Mouse (Mus musculus): Measurements from ENCODE around the gene Entpd7. TPM values are rescaled to one million over a fixed set of nuclear protein-coding genes. Genes with fewer than 3 reads are reported as not detected.

Entpd7 gene
- polyA plus RNA-seq, 1 experiment from 2014 or later = 13.7 TPM

DNA sequence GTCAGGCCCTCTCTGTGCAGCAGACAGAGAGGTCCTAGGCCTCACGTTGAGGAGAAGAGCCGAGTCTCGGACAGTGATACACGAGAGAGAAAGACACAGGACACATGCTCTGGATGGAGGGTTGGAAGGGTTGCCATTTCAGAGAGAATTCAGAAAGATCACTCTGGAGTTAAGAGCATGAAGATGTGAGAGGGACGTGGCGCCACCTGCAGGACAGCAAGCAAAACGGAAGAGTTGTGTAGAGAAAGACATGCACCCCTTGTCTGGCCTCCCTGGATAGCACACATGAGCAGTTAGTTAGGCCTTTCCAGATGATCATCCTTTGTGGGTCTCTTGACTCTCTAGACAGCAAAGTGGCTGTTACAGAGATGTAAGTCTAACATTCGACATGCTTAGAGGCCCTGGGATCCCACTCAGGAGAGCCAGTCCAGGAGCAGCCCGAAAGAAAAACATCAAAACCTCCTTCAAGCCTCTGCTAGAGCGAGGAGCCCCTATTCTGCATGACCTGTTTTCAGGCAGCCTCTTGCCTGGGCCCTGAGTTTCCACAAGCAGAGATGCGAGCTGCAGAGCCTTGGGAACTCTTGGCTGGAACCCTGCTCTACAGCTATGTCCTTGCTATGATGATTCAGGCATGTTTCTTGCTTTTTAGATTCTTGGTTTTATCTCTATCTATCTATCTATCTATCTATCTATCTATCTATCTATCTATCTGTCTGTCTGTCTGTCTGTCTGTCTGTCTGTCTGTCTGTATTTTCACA is 33.6 kb upstream of the Entpd7 start:
- Histone ChIP-seq H3K4me2 (ENCODE audit: low read depth, severe bottlenecking) (no peak overlapping the region), H3K9ac (ENCODE audit: low read length) (no peak overlapping the region), H3K4me1 (ENCODE audit: control insufficient read depth, insufficient read depth, low read length) (0 out of 2 replicates have a peak, but pooled peaks cover 5% of the 10 kb centered on the region), H3K27ac (replicated peaks; ENCODE audit: low read depth, low read length) (no peak overlapping the region), H3K9me3 (ENCODE audit: control insufficient read depth, low read length) (no peaks in the 10 kb centered on the region), H3K4me3 (ENCODE audit: low read depth, low read length) (no peak overlapping the region), H3K36me3 (ENCODE audit: control insufficient read depth, insufficient read depth, low read length) (no peaks in the 10 kb centered on the region), H3K27me3 (ENCODE audit: control insufficient read depth, insufficient read depth, low read length) (no peaks in the 10 kb centered on the region; the same call in 1 of the 2 replicates)
- WGBS = 42% methylated on average over 11 of the region's 11 CpGs
- DNase-seq (ENCODE audit: low spot score) (peak; percentile 78), ATAC-seq (ENCODE audit: insufficient number of reproducible peaks, low FRiP score, low TSS enrichment, low read depth) (no peak)

DNA sequence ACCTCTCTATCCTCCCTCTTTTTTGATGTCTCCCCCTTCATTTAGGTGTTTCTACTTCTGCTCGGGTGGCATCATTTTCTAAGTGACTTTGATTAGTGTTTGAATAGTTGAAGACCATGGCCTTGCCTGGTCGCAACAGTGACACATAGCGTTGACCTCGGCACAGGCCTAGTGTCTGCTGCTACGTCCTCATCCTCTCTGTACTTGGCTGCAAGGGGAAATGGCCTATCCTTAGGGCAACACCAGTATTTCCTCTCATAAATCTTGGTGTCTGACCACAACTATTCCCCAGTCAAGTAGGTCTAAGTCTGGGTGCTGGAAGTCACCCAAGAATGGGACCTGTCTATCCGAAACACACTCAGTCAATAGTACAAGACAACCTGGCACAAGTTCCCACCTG is 29.8 kb upstream of the Entpd7 start:
- no peaks in the 10 kb centered on the region for H3K9me3 ChIP-seq (ENCODE audit: control insufficient read depth, low read length)
- DNase-seq (ENCODE audit: low spot score) (no peak), ATAC-seq (ENCODE audit: insufficient number of reproducible peaks, low FRiP score, low TSS enrichment, low read depth) (no peak)
- 71% methylated on average over 6 of the region's 6 CpGs for WGBS
- no peak overlapping the region for H3K4me2 ChIP-seq (ENCODE audit: low read depth, severe bottlenecking)
- H3K27me3 ChIP-seq (ENCODE audit: control insufficient read depth, insufficient read depth, low read length) = no peaks in the 10 kb centered on the region; the same call in 1 of the 2 replicates
- H3K27ac ChIP-seq (replicated peaks; ENCODE audit: low read depth, low read length) = no peak overlapping the region
- no peak overlapping the region for H3K9ac ChIP-seq (ENCODE audit: low read length)
- peaks cover 8% of the 10 kb centered on the region; the same call in 1 of the 2 replicates for H3K36me3 ChIP-seq (ENCODE audit: control insufficient read depth, insufficient read depth, low read length)
- H3K4me3 ChIP-seq (ENCODE audit: low read depth, low read length) = no peak overlapping the region
- no peaks in the 10 kb centered on the region for H3K4me1 ChIP-seq (ENCODE audit: control insufficient read depth, insufficient read depth, low read length)

DNA sequence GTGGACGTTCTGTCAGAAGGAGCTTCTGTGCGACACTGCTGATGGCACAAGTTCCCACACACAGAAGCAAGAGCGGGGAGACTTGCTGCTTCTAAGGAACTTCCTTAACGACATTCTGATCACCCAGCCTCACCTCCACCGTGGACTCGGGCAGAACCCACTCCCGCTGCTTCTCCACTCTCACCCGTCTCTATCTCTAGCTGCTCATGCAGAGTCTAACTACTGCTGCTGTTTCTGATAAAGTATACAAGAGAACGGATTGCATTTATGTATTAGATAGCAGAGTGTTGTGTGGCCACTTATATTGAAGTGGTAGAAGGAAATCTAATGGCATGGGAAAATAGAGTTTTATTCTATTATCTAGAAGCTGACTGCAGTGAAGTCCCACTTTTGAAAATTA is 28.7 kb upstream of the Entpd7 start:
- Histone ChIP-seq H3K27me3 (ENCODE audit: control insufficient read depth, insufficient read depth, low read length) (no peaks in the 10 kb centered on the region), H3K9ac (ENCODE audit: low read length) (no peak overlapping the region), H3K27ac (replicated peaks; ENCODE audit: low read depth, low read length) (no peak overlapping the region), H3K4me3 (ENCODE audit: low read depth, low read length) (no peak overlapping the region), H3K9me3 (ENCODE audit: control insufficient read depth, low read length) (no peaks in the 10 kb centered on the region), H3K4me1 (ENCODE audit: control insufficient read depth, insufficient read depth, low read length) (no peaks in the 10 kb centered on the region), H3K36me3 (ENCODE audit: control insufficient read depth, insufficient read depth, low read length) (peaks cover 8% of the 10 kb centered on the region; the same call in 1 of the 2 replicates), H3K4me2 (ENCODE audit: low read depth, severe bottlenecking) (no peak overlapping the region)
- no peak for DNase-seq (ENCODE audit: low spot score)
- 76% methylated on average over 9 of the region's 9 CpGs for WGBS
- no peak for ATAC-seq (ENCODE audit: insufficient number of reproducible peaks, low FRiP score, low TSS enrichment, low read depth)

DNA sequence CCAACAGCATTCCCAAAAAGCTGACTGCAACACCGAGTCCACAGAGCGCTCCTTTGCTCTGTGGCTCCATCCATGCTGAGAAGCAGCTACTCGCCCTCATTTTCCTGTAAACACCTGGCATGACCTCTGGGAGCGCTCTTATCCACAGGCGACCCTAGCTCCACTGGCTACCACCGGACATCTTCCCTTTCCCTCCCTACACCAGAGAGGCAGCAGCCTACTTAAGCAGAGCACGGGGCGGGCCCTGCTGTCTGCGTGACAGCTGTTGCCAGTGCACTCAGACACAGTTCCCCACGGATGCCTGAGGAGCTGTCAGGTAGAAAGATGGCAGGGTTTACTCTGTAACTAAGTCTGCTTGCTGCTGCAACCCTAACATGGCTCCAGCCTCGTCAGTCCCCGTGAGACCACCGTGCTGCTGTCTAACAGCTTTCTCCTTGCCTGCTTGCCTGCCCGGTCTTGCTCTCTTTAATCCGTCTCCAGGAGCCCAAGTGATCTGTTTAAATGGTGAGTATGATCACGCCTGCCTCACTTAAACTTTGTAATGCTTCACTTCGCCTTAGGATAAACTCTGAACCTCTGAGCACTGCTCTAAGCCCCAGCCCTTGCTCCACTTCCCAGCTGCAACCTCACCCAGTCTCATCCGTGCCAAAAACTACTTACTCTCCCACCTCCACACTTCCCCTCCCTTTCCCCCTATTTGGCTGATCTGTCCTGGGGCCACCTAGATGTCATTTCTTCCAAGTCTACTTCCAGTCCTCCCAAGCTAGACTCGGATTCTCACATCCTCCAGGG is 27.1 kb upstream of the Entpd7 start:
- H3K36me3 ChIP-seq (ENCODE audit: control insufficient read depth, insufficient read depth, low read length) = peaks cover 8% of the 10 kb centered on the region; the same call in 1 of the 2 replicates
- no peaks in the 10 kb centered on the region for H3K9me3 ChIP-seq (ENCODE audit: control insufficient read depth, low read length)
- H3K9ac ChIP-seq (ENCODE audit: low read length) = no peak overlapping the region
- WGBS = 44% methylated on average over 19 of the region's 19 CpGs
- no peak overlapping the region for H3K27ac ChIP-seq (replicated peaks; ENCODE audit: low read depth, low read length)
- no peak for ATAC-seq (ENCODE audit: insufficient number of reproducible peaks, low FRiP score, low TSS enrichment, low read depth)
- H3K27me3 ChIP-seq (ENCODE audit: control insufficient read depth, insufficient read depth, low read length) = no peaks in the 10 kb centered on the region
- no peak overlapping the region for H3K4me3 ChIP-seq (ENCODE audit: low read depth, low read length)
- no peak overlapping the region for H3K4me2 ChIP-seq (ENCODE audit: low read depth, severe bottlenecking)
- H3K4me1 ChIP-seq (ENCODE audit: control insufficient read depth, insufficient read depth, low read length) = no peaks in the 10 kb centered on the region
- DNase-seq (ENCODE audit: low spot score) = peak; percentile 62

GRCm38 (mm10) chr19:43663471-43663870 is 26.0 kb upstream of the Entpd7 start:
- no peaks in the 10 kb centered on the region for H3K9me3 ChIP-seq (ENCODE audit: control insufficient read depth, low read length)
- WGBS = 82% methylated on average over 8 of the region's 8 CpGs
- H3K4me3 ChIP-seq (ENCODE audit: low read depth, low read length) = no peak overlapping the region
- H3K9ac ChIP-seq (ENCODE audit: low read length) = no peak overlapping the region
- H3K4me1 ChIP-seq (ENCODE audit: control insufficient read depth, insufficient read depth, low read length) = no peaks in the 10 kb centered on the region
- H3K36me3 ChIP-seq (ENCODE audit: control insufficient read depth, insufficient read depth, low read length) = peaks cover 8% of the 10 kb centered on the region; the same call in 1 of the 2 replicates
- no peak for DNase-seq (ENCODE audit: low spot score)
- no peak overlapping the region for H3K27ac ChIP-seq (replicated peaks; ENCODE audit: low read depth, low read length)
- ATAC-seq (ENCODE audit: insufficient number of reproducible peaks, low FRiP score, low TSS enrichment, low read depth) = no peak
- no peaks in the 10 kb centered on the region for H3K27me3 ChIP-seq (ENCODE audit: control insufficient read depth, insufficient read depth, low read length)
- H3K4me2 ChIP-seq (ENCODE audit: low read depth, severe bottlenecking) = no peak overlapping the region

DNA sequence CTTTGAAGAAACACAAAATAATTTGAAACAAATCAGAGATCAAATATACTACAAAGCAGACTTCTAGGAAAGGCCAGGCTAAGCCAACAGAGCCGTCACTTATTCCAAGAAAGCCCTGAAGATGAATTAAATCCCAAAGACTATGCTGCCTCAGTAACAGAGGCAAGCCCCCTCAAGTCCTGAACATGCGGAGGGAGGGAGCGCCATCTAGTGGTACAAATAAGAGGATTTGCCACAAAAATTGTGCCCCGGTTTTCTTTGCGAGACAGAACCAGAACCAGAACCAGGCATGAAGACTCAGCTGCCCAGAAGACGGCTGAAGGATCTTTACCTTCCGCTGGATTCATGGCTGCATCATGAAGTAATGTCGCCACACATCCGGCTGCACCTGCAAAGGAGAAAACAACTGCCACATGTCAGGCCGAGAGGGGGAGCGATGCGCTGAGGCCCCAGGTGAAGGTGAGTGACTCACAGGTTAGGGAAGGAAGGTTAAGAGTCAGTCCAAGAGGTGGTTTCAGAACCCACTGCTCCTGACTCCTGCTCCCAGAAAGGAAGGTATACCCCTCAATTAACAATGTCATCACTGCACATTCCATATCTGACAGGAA is 23.9 kb upstream of the Entpd7 start:
- 59% methylated on average over 12 of the region's 12 CpGs for WGBS
- DNase-seq (ENCODE audit: low spot score) = peak; percentile 58

DNA sequence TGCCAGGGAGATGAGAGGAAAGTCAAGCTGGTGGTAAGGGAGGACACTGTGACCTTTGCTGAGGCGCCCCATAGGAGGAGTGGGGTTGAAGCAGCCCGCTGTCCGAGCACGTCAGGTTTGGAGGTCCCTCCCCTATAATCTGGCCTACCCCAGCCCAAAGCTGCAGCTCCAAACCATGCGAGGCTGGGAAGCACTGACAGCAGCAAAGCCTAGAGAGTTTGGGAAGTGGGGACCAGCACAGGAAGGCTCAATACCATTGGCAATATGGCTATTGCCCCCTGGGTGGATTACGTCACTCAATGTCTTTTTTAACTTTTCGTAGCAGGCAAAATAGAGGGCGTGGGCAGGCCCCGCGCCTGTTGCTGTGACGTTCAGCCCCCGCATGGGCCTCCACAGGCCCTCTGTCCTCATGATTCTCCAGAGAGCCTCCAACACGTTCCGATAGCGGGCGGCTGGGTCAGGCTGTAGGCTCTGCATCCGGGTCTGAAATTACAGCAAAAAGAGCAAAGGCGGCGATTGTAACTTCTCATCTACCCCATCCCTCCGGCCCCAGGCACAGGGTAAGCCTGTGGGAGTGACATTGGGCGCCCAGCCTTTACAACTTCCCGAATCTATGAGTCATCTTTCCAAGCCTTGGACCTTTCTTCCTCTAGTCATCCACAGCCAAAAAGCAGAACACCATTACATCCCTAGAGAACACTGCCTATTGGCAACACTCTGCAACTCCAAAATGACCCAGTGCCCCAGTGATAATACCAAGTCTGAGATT is 22.6 kb upstream of the Entpd7 start:
- H3K27me3 ChIP-seq (ENCODE audit: control insufficient read depth, insufficient read depth, low read length) = no peaks in the 10 kb centered on the region
- DNase-seq (ENCODE audit: low spot score) (no peak), ATAC-seq (ENCODE audit: insufficient number of reproducible peaks, low FRiP score, low TSS enrichment, low read depth) (no peak)

More for the DNA sequence above, 23.9 kb upstream of the Entpd7 start:
- Histone ChIP-seq H3K36me3 (ENCODE audit: control insufficient read depth, insufficient read depth, low read length) (peaks cover 8% of the 10 kb centered on the region; the same call in 1 of the 2 replicates), H3K4me1 (ENCODE audit: control insufficient read depth, insufficient read depth, low read length) (no peaks in the 10 kb centered on the region), H3K4me2 (ENCODE audit: low read depth, severe bottlenecking) (no peak overlapping the region), H3K9ac (ENCODE audit: low read length) (no peak overlapping the region), H3K27ac (replicated peaks; ENCODE audit: low read depth, low read length) (no peak overlapping the region), H3K9me3 (ENCODE audit: control insufficient read depth, low read length) (no peaks in the 10 kb centered on the region), H3K4me3 (ENCODE audit: low read depth, low read length) (no peak overlapping the region), H3K27me3 (ENCODE audit: control insufficient read depth, insufficient read depth, low read length) (no peaks in the 10 kb centered on the region)
- ATAC-seq (ENCODE audit: insufficient number of reproducible peaks, low FRiP score, low TSS enrichment, low read depth) = no peak

DNA sequence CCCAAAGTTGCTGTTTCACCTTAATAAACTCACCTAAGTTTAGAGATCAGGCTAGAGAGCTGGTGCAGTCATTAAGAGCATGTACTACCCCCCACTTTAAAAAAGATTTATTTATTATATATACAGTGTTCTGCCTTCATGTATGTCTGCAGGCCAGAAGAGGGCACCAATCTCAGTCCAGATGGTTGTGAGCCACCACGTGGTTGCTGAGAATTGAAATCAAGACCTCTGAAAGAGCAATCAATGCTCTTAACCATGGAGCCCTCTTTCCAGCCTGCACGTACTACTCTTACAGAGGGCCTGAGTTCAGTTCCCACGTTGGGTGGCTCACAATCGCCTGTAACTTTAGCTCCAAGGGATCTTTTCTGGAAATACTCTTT is 22.1 kb upstream of the Entpd7 start:
- Histone ChIP-seq H3K9me3 (ENCODE audit: control insufficient read depth, low read length) (no peaks in the 10 kb centered on the region), H3K4me1 (ENCODE audit: control insufficient read depth, insufficient read depth, low read length) (no peaks in the 10 kb centered on the region), H3K4me2 (ENCODE audit: low read depth, severe bottlenecking) (no peak overlapping the region), H3K27me3 (ENCODE audit: control insufficient read depth, insufficient read depth, low read length) (no peaks in the 10 kb centered on the region), H3K4me3 (ENCODE audit: low read depth, low read length) (no peak overlapping the region), H3K27ac (replicated peaks; ENCODE audit: low read depth, low read length) (no peak overlapping the region), H3K36me3 (ENCODE audit: control insufficient read depth, insufficient read depth, low read length) (peaks cover 8% of the 10 kb centered on the region; the same call in 1 of the 2 replicates), H3K9ac (ENCODE audit: low read length) (no peak overlapping the region)
- DNase-seq (ENCODE audit: low spot score) (no peak), ATAC-seq (ENCODE audit: insufficient number of reproducible peaks, low FRiP score, low TSS enrichment, low read depth) (no peak)
- 72% methylated on average over 4 of the region's 4 CpGs for WGBS

More for the DNA sequence above, 22.6 kb upstream of the Entpd7 start:
- no peak overlapping the region for H3K4me2 ChIP-seq (ENCODE audit: low read depth, severe bottlenecking)
- no peaks in the 10 kb centered on the region for H3K9me3 ChIP-seq (ENCODE audit: control insufficient read depth, low read length)
- no peak overlapping the region for H3K27ac ChIP-seq (replicated peaks; ENCODE audit: low read depth, low read length)
- H3K4me3 ChIP-seq (ENCODE audit: low read depth, low read length) = no peak overlapping the region
- WGBS = 88% methylated on average over 22 of the region's 22 CpGs
- H3K4me1 ChIP-seq (ENCODE audit: control insufficient read depth, insufficient read depth, low read length) = no peaks in the 10 kb centered on the region
- no peak overlapping the region for H3K9ac ChIP-seq (ENCODE audit: low read length)
- peaks cover 8% of the 10 kb centered on the region; the same call in 1 of the 2 replicates for H3K36me3 ChIP-seq (ENCODE audit: control insufficient read depth, insufficient read depth, low read length)

All from limb, embryonic 11.5 days (tissue).